Mouse (Mus musculus): Measurements from ENCODE around the gene Rps6.
A peak's percentile ranks its signal among the peaks of the same experiment; 100 is the strongest.

The Rps6 gene

DNA sequence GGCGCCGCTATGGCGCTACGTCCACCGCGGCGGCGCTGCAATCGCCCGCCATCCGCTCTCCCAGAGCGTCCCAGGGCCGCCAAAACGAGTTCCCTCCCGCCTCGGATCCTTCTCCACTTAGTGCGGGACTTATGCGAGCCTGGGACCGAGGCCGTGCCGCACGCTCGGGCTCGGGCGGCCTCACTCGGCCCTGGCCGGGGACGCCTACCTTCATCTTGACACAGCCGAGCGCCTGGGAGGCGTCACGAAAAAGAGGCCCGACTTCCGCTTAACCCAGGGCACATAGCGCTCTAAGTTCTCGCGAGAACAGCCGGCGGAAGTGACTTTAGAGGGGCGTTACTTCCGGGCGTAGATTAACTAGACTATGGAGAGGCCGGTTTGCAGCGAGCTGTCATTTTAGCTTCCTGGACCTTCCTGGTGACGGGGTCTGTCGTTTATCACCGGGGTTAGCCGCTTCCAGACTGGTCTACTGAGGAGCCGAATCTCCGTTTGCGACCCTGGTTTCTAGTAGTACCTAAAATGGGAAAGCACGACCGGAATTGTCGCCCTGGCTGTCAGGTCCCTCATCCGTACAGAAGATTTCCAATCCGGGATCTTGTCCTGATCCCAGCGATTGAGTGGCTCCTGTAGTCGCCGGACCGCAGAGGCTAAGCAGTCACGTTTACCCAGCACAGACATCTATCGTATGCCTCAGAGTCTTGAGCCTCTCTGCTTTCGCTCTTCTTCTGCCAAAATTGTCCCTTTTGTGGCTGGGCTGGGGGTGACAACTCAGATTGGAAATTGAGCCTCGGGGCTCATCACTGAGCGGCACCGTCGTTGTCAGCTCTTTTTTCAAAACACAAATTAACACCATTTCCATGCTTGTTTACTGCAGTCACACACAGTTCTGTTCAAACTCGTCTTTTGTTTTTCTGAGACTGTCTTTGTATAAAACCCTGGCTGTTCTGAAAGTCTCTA is at the start of gene Rps6:
TSS of gene Rps6 (minus strand) at position 300 of the 957 bp plus-strand sequence.
- no peaks in the 10 kb centered on the region for H3K27me3 ChIP-seq (ENCODE audit: insufficient read depth, low read length)
- H3K36me3 ChIP-seq (ENCODE audit: insufficient read depth, low read length) = peaks cover 43% of the 10 kb centered on the region
- TF ChIP-seq CTCF (conservative IDR thresholded peaks at IDR 0.05; ENCODE audit: low read length) (no peak), NANOG (IDR thresholded peaks at IDR 0.05; ENCODE audit: borderline replicate concordance, low read length) (no peak), POU5F1 (IDR thresholded peaks at IDR 0.05; ENCODE audit: borderline replicate concordance, low read length) (no peak)
- H3K9me3 ChIP-seq (ENCODE audit: low read length) = no peaks in the 10 kb centered on the region
- H3K4me3 ChIP-seq (replicated peaks; ENCODE audit: low read length) = peak within 1 kb of the TSS; percentile 93
- peaks cover 24% of the 10 kb centered on the region for H3K4me1 ChIP-seq (replicated peaks; ENCODE audit: low read depth, low read length)

DNA sequence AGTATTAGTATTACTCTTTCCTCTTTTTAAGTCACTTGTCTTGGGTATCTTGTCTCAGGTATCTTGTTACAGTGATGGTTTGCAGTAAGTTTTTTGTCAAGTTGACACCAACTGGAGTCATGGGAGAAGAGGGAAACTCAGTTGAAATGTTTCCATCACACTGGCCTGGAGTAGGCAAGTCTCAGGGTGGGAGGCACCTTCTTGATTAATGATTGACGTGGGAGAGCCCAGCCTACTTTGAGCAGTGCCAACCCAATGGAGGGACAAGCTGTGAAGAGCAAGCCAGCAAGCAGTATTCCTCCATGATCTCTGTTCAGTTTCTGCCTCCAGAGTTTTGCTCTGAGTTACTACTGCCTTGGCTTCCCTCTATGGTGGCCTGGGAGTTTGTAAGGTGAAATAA is 48.7 kb upstream of the Rps6 start:
- H3K4me3 ChIP-seq (replicated peaks; ENCODE audit: low read length) = no peak overlapping the region
- H3K36me3 ChIP-seq (ENCODE audit: insufficient read depth, low read length) = no peaks in the 10 kb centered on the region
- TF ChIP-seq POU5F1 (IDR thresholded peaks at IDR 0.05; ENCODE audit: borderline replicate concordance, low read length) (no peak), CTCF (conservative IDR thresholded peaks at IDR 0.05; ENCODE audit: low read length) (no peak), NANOG (IDR thresholded peaks at IDR 0.05; ENCODE audit: borderline replicate concordance, low read length) (no peak)
- H3K9me3 ChIP-seq (ENCODE audit: low read length) = peaks cover 12% of the 10 kb centered on the region
- no peaks in the 10 kb centered on the region for H3K27me3 ChIP-seq (ENCODE audit: insufficient read depth, low read length)
- H3K4me1 ChIP-seq (replicated peaks; ENCODE audit: low read depth, low read length) = peaks cover 20% of the 10 kb centered on the region

DNA sequence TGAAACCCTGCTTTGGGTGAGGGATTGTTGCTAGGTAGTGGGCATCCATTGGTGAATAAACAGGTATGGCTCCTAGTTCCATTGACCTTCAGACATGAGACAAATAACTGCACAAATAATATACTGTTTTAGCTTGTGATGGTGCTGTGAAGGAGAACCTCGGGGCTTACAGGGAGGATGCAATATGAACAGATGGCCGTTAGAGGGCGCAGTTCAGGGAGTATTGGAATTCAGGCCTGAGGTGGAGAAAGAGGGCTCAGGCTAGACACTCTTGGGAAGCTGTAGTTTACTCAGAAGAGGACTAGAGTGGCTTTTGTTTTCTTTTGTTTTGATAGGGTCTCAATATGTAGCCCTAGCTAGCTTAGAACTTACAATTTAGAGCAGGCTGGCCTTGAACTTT is 47.8 kb upstream of the Rps6 start:
- H3K4me1 ChIP-seq (replicated peaks; ENCODE audit: low read depth, low read length) = peaks cover 18% of the 10 kb centered on the region
- peak; percentile 90 for TF ChIP-seq CTCF (conservative IDR thresholded peaks at IDR 0.05; ENCODE audit: low read length)
- no peak for TF ChIP-seq POU5F1 (IDR thresholded peaks at IDR 0.05; ENCODE audit: borderline replicate concordance, low read length)
- H3K27me3 ChIP-seq (ENCODE audit: insufficient read depth, low read length) = no peaks in the 10 kb centered on the region
- no peaks in the 10 kb centered on the region for H3K36me3 ChIP-seq (ENCODE audit: insufficient read depth, low read length)
- H3K4me3 ChIP-seq (replicated peaks; ENCODE audit: low read length) = no peak overlapping the region
- peaks cover 11% of the 10 kb centered on the region for H3K9me3 ChIP-seq (ENCODE audit: low read length)

DNA sequence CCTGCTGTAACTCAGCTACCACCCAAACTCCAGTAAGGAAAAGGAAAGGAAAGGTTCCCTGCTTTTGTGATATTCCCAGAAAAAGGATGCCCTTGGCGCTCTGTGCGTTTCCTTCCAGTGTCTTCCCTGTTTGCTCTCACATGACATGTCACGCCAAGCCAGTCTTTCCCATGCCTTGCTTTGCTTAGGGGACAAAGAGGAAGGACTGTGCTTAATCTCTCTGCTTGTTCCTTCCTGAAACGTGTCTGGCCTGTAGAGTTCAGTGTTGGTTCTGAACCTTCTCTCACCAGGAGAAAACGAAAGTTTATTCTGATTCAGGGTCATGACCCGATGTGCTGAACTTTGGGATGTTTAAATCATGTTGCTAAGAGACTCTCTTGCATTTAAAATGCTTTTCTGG is 45.1 kb upstream of the Rps6 start:
- Histone ChIP-seq H3K9me3 (ENCODE audit: low read length) (no peaks in the 10 kb centered on the region), H3K27me3 (ENCODE audit: insufficient read depth, low read length) (no peaks in the 10 kb centered on the region), H3K4me1 (replicated peaks; ENCODE audit: low read depth, low read length) (peaks cover 18% of the 10 kb centered on the region), H3K36me3 (ENCODE audit: insufficient read depth, low read length) (no peaks in the 10 kb centered on the region), H3K4me3 (replicated peaks; ENCODE audit: low read length) (no peak overlapping the region)
- TF ChIP-seq POU5F1 (IDR thresholded peaks at IDR 0.05; ENCODE audit: borderline replicate concordance, low read length) (no peak), NANOG (IDR thresholded peaks at IDR 0.05; ENCODE audit: borderline replicate concordance, low read length) (no peak), CTCF (conservative IDR thresholded peaks at IDR 0.05; ENCODE audit: low read length) (no peak)

DNA sequence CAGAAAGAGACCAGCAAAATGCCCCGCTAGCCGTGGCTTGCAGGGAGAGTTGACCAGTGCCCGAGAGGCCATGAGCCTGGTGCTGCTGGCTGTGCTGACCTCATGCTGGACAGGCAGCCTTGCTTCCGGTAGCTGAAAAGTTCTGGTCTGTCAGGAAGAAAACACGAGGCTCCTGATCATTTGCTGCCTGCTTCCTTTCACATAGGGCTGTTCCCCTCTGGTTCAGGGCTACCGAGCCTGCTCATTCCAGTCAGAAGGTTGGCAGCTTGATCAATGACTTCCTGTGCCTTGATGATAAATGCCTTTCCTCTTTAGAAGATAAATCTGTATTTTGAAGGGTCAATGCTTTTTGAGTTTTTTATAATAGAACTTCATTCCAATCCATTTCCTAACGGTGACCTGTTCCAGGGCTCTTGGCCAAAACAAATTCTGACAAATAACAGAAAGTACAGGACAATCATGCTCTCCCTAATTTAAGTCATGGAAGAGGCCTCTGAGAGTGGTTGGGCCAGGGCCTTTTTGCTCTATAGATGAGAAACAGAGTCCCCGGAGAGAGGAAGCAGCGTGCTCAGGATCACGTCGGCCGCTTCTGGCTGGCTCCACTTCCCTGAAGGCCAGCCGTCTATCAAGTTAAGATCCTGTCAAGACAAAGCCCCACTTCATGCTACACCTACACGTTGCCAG is 41.7 kb upstream of the Rps6 start:
- H3K36me3 ChIP-seq (ENCODE audit: insufficient read depth, low read length) = no peaks in the 10 kb centered on the region
- no peaks in the 10 kb centered on the region for H3K27me3 ChIP-seq (ENCODE audit: insufficient read depth, low read length)
- H3K9me3 ChIP-seq (ENCODE audit: low read length) = no peaks in the 10 kb centered on the region
- H3K4me3 ChIP-seq (replicated peaks; ENCODE audit: low read length) = no peak overlapping the region
- peaks cover 9% of the 10 kb centered on the region for H3K4me1 ChIP-seq (replicated peaks; ENCODE audit: low read depth, low read length)
- no peak for TF ChIP-seq CTCF (conservative IDR thresholded peaks at IDR 0.05; ENCODE audit: low read length)
- TF ChIP-seq NANOG (IDR thresholded peaks at IDR 0.05; ENCODE audit: borderline replicate concordance, low read length) = no peak
- no peak for TF ChIP-seq POU5F1 (IDR thresholded peaks at IDR 0.05; ENCODE audit: borderline replicate concordance, low read length)

DNA sequence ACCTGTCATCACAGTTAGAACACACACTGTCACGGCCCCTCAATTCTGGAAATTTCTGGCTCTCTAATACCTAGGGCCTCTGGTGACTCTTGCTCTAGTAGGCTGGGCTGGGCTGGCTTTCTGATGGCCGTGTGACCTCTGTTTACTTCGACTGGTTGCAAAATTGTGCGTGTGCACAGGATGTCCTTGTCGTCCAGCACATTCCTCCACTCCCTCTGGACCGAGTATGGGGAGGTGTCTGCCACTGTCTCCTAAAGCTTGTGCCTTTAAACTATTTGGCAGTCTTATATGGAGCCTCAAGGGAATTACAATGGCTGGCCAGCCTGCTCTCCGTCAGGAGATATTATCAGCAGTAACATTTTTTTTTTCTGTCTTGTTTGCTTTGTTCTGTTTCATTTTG is 40.2 kb upstream of the Rps6 start:
- H3K27me3 ChIP-seq (ENCODE audit: insufficient read depth, low read length) = no peaks in the 10 kb centered on the region
- no peak for TF ChIP-seq NANOG (IDR thresholded peaks at IDR 0.05; ENCODE audit: borderline replicate concordance, low read length)
- peaks cover 4% of the 10 kb centered on the region for H3K4me1 ChIP-seq (replicated peaks; ENCODE audit: low read depth, low read length)
- no peak overlapping the region for H3K4me3 ChIP-seq (replicated peaks; ENCODE audit: low read length)
- no peaks in the 10 kb centered on the region for H3K9me3 ChIP-seq (ENCODE audit: low read length)
- H3K36me3 ChIP-seq (ENCODE audit: insufficient read depth, low read length) = no peaks in the 10 kb centered on the region

DNA sequence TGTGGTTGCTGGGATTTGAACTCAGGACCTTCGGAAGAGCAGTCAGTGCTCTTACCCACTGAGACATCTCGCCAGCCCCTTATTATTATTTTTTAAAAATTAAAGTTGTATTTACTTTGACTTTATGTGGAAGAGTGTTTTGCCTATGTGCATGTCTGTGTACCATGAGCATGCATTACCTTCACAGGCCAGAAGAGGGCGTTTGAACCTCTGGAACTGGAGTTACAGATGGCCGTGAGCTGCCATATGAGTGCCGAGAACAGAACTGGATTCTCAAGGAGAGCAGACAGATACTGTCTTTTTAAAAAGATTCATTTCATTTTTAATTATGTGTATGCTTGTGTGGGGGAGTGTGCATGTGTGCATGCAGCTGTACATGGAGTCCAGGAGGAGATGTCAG is 30.7 kb upstream of the Rps6 start:
- Histone ChIP-seq H3K9me3 (ENCODE audit: low read length) (no peaks in the 10 kb centered on the region), H3K27me3 (ENCODE audit: insufficient read depth, low read length) (peaks cover 5% of the 10 kb centered on the region; the same call in 1 of the 2 replicates), H3K36me3 (ENCODE audit: insufficient read depth, low read length) (0 out of 2 replicates have a peak, but pooled peaks cover 3% of the 10 kb centered on the region), H3K4me3 (replicated peaks; ENCODE audit: low read length) (0 out of 2 replicates have a peak overlapping the region, but pooled peaks have one; percentile 1), H3K4me1 (replicated peaks; ENCODE audit: low read depth, low read length) (peaks cover 12% of the 10 kb centered on the region)
- TF ChIP-seq CTCF (conservative IDR thresholded peaks at IDR 0.05; ENCODE audit: low read length) = peak; percentile 79
- TF ChIP-seq NANOG (IDR thresholded peaks at IDR 0.05; ENCODE audit: borderline replicate concordance, low read length) = no peak
- TF ChIP-seq POU5F1 (IDR thresholded peaks at IDR 0.05; ENCODE audit: borderline replicate concordance, low read length) = no peak

DNA sequence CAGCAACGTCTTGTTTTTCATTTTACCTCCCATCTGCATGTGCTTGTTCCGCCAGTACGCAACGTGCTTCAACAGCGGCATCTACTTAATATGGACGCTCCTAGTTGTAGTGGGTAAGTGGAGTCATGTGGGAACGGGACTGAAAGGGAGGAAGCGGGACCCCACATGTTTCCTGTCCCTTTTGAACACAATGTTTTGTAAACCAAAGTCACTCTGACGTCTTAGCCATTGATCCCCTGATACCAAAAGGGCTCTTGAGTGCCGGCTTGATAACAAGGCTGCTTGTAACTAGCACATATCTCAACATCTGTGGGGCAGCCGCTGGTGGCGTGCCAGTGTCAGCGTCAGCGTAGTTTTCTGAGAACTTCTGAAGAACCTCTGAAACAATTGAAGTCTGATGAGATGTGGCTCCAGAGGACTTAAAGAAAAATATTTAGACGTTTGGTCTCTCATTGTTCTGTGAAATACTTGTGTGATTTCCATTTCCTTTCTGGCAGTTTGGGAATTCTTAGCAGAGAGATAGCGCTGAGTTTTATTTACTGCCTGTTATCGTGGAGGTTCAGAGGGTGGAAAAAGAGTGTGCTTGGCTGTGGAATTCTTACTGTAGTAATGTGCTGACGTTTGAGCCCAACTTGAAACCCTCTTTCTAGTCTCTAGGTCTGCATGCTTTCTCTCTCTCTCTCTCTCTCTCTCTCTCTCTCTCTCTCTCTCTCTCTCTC is 29.1 kb upstream of the Rps6 start:
- TF ChIP-seq CTCF (conservative IDR thresholded peaks at IDR 0.05; ENCODE audit: low read length) (no peak), POU5F1 (IDR thresholded peaks at IDR 0.05; ENCODE audit: borderline replicate concordance, low read length) (no peak), NANOG (IDR thresholded peaks at IDR 0.05; ENCODE audit: borderline replicate concordance, low read length) (no peak)
- H3K36me3 ChIP-seq (ENCODE audit: insufficient read depth, low read length) = 0 out of 2 replicates have a peak, but pooled peaks cover 3% of the 10 kb centered on the region
- H3K4me1 ChIP-seq (replicated peaks; ENCODE audit: low read depth, low read length) = peaks cover 12% of the 10 kb centered on the region
- no peaks in the 10 kb centered on the region for H3K9me3 ChIP-seq (ENCODE audit: low read length)
- peak overlapping the region; percentile 64 for H3K4me3 ChIP-seq (replicated peaks; ENCODE audit: low read length)
- H3K27me3 ChIP-seq (ENCODE audit: insufficient read depth, low read length) = peaks cover 5% of the 10 kb centered on the region; the same call in 1 of the 2 replicates

All from E14TG2a.4 (cell line).